Mouse (Mus musculus) ES-E14 (cell line): Measurements from ENCODE around the gene Gm38392. TPM values are rescaled to one million over a fixed set of nuclear protein-coding genes. Genes with fewer than 3 reads are reported as not detected.

Source experiments
- DNase-seq: peaks from one replicate; pipeline ENCODE4 v3.0.0-alpha.2; 2013; ENCODE audit warnings: low read depth, low spot score
- H3K27ac ChIP-seq: 2 replicates; pipeline ENCODE4 v1.5.1; 2012; ENCODE audit warnings: low read depth, mild to moderate bottlenecking, low read length, moderate library complexity, mixed read lengths; ENCODE audit not compliant: poor library complexity, insufficient read depth, severe bottlenecking
- H3K36me3 ChIP-seq: 2 replicates; pipeline ENCODE4 v1.6.1; 2012; ENCODE audit warnings: mild to moderate bottlenecking, low read length, moderate library complexity, mixed read lengths; ENCODE audit not compliant: control insufficient read depth, poor library complexity, insufficient read depth, severe bottlenecking
- H3K4me1 ChIP-seq, 2 experiments: fragments of 150-350 bp in 1 of 2; sonication (generic) in 1 of 2; 2 replicates each; pipeline ENCODE4 v1.6.1; 2012; ENCODE audit warnings: low read length in 2 of 2, mild to moderate bottlenecking in 1 of 2, mixed read lengths in 1 of 2; ENCODE audit not compliant: control insufficient read depth in 2 of 2, insufficient read depth in 2 of 2, poor library complexity in 1 of 2
- H3K4me3 ChIP-seq, 2 experiments: fragments of 150-350 bp in 1 of 2; sonication (generic) in 1 of 2; 2 replicates each; pipeline ENCODE4 v1.5.1; 2012; ENCODE audit warnings: low read length in 2 of 2, low read depth in 1 of 2, mild to moderate bottlenecking in 1 of 2, mixed read lengths in 1 of 2; ENCODE audit not compliant: insufficient read depth in 1 of 2, poor library complexity in 1 of 2, severe bottlenecking in 1 of 2
- H3K9ac ChIP-seq: 2 replicates; pipeline ENCODE4 v1.6.1; 2012; ENCODE audit warnings: low read depth, mild to moderate bottlenecking, low read length, mixed read lengths; ENCODE audit not compliant: poor library complexity, insufficient read depth, severe bottlenecking
- H3K9me3 ChIP-seq: fragments of 150-350 bp; sonication (generic); 2 replicates; pipeline ENCODE4 v1.6.1; 2012; ENCODE audit warnings: low read depth, mild to moderate bottlenecking, low read length; ENCODE audit not compliant: control insufficient read depth, insufficient read depth
- CHD2 ChIP-seq: IDR thresholded peaks from 2 replicates; pipeline ENCODE4 v1.6.1; 2014; ENCODE audit warnings: mild to moderate bottlenecking, low read depth, low read length, inconsistent platforms
- HCFC1 ChIP-seq: IDR thresholded peaks from 2 replicates; pipeline ENCODE4 v1.6.1; 2012; ENCODE audit warnings: low read length, inconsistent platforms, borderline replicate concordance; ENCODE audit not compliant: insufficient read depth
- MAFK ChIP-seq: IDR thresholded peaks from 2 replicates; pipeline ENCODE4 v1.6.1; 2014; ENCODE audit warnings: mild to moderate bottlenecking, low read depth, low read length, inconsistent platforms; ENCODE audit not compliant: insufficient read depth
- ZC3H11A ChIP-seq: IDR thresholded peaks from 2 replicates; pipeline ENCODE4 v1.6.1; 2012; ENCODE audit warnings: low read depth, mild to moderate bottlenecking, inconsistent platforms, low read length, borderline replicate concordance
- ZNF384 ChIP-seq: IDR thresholded peaks from 2 replicates; pipeline ENCODE4 v1.6.1; 2012; ENCODE audit warnings: low read depth, low read length, inconsistent platforms
- in situ Hi-C, 2 experiments: fragments of 600-800 bp; cut with MboI; formaldehyde crosslinking; loops; one replicate each; pipeline ENCODE4 v1.15.1; 2025; ENCODE audit warnings: low sequenced_read_pairs in 2 of 2, inconsistent platforms in 1 of 2; ENCODE audit not compliant: unreplicated experiment in 2 of 2
- total RNA-seq: library from RNA; depleted of rRNA; stranded (reverse); fragments of 300-350 nt; gene quantifications from 2 replicates; pipeline ENCODE4 v1.2.3, GENCODE M21; 2012

Gene Gm38392
- total RNA-seq, 1 experiment, result 2.4 TPM

DNA sequence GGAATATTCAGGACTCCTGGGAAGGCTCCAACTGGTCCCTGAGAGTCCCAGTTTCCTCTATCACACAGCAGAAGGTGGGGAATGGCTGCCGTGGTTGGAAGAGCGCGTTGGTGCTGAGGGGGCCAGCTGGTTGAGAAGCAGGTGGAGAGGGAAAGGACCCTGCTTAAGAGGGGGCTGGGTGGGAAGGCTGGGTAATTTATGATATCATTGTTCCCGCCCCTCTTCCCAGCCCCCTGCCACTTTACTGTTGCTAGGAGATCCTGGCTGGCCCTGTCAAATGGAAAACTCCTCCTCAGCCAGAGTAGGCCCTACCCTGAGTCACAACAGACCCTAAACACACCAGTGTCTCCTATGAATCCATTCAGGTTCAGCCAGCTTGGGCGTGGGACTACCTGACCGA, 59.0 kb downstream of the Gm38392 start:
- no peaks in the 10 kb centered on the region for H3K9me3 ChIP-seq
- H3K4me3 ChIP-seq, result no peak overlapping the region
- H3K9ac ChIP-seq, result no peak overlapping the region
- in situ Hi-C loops, result no loop called here
- H3K36me3 ChIP-seq, result no peaks in the 10 kb centered on the region
- no peak for DNase-seq
- no peak overlapping the region for H3K27ac ChIP-seq
- H3K4me1 ChIP-seq, result peaks cover 6 to 27% of the 10 kb centered on the region in 2 experiments; a peak in 3 of 4 replicates
- TF ChIP-seq MAFK (no peak), ZC3H11A (no peak), ZNF384 (no peak), HCFC1 (no peak), CHD2 (no peak)

DNA sequence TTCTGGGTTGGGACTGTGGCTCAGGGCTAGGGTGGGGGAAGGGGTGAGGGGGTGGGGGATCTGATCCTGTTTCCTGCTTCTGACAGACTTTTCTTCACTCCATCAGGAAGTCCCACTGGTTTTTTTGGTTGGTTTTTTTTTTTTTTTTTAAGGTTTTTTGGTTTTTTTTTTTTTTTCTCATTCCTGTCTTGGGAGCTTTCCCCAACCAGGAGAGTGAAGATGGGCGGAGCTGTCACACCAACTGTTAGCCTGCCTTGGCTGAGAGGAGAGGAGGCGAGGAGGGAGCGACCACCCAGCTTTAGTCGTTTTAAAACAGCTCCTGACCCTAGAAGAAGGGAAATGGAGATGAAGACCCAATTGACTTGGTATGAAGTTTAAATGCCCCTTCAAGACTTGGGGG, 59.8 kb downstream of the Gm38392 start:
- DNase-seq, result no peak
- no peak overlapping the region for H3K27ac ChIP-seq
- H3K9ac ChIP-seq, result no peak overlapping the region
- in situ Hi-C loops, result no loop called here
- no peak overlapping the region for H3K4me3 ChIP-seq
- peaks cover 6 to 24% of the 10 kb centered on the region in 2 experiments; a peak in 3 of 4 replicates for H3K4me1 ChIP-seq
- no peaks in the 10 kb centered on the region for H3K36me3 ChIP-seq
- TF ChIP-seq HCFC1 (no peak), ZNF384 (peak; percentile 58; the same call in 1 of the 2 replicates), ZC3H11A (no peak), MAFK (no peak), CHD2 (no peak)
- no peaks in the 10 kb centered on the region for H3K9me3 ChIP-seq

- H3K9ac ChIP-seq, result no peak overlapping the region
- peaks cover 3 to 18% of the 10 kb centered on the region in 2 experiments; a peak in 2 of 4 replicates for H3K4me1 ChIP-seq
- no peaks in the 10 kb centered on the region for H3K9me3 ChIP-seq
- in situ Hi-C loops, result no loop called here
- no peak overlapping the region for H3K27ac ChIP-seq
- no peak for DNase-seq
- no peak overlapping the region for H3K4me3 ChIP-seq
- TF ChIP-seq MAFK (no peak), CHD2 (no peak), HCFC1 (no peak), ZNF384 (no peak), ZC3H11A (no peak)
- no peaks in the 10 kb centered on the region for H3K36me3 ChIP-seq
Observed at GRCm38 (mm10) chr3:88226101-88226845, 60.7 kb downstream of the Gm38392 start.

DNA sequence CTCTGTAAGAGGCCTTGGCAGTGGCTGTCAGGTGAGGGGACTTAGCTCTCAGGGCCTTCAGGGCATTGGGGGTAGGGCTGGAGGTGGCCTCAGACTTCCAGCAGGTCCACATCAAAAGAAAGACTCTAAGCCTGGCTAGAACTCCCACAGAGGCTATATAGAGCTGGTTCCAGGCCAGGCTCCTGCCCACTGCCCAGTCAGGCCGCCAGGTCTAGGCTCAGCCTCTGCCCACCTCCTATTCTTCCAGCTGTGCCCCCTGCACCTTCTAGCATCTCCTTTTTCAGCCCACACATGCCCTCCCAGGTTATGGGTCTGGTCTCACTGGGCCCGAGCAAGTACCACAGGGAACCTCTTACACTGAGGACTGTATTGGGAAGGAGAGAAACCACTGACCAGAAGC, 62.1 kb downstream of the Gm38392 start:
- H3K27ac ChIP-seq, result no peak overlapping the region
- in situ Hi-C loops, result no loop called here
- no peak overlapping the region for H3K9ac ChIP-seq
- H3K4me3 ChIP-seq, result no peak overlapping the region
- DNase-seq, result no peak
- peaks cover under 1 to 10% of the 10 kb centered on the region in 2 experiments; a peak in 2 of 4 replicates for H3K4me1 ChIP-seq
- no peaks in the 10 kb centered on the region for H3K9me3 ChIP-seq
- H3K36me3 ChIP-seq, result no peaks in the 10 kb centered on the region
- TF ChIP-seq MAFK, result no peak
- TF ChIP-seq HCFC1, result no peak
- no peak for TF ChIP-seq ZC3H11A
- no peak for TF ChIP-seq CHD2
- TF ChIP-seq ZNF384, result no peak
